Mouse (Mus musculus) liver, embryonic 14.5 days (tissue): Measurements from ENCODE around the gene Sspo.
A peak's percentile ranks its signal among the peaks of the same experiment; 100 is the strongest.

Source experiments
- CTCF ChIP-seq: IDR thresholded peaks from 2 replicates; pipeline ENCODE4 v1.5.1; 2016; ENCODE audit warnings: antibody characterized with exemption, low read depth, control low read depth
- EP300 ChIP-seq: IDR thresholded peaks from 2 replicates; pipeline ENCODE4 v1.6.1; 2016; ENCODE audit warnings: antibody characterized with exemption, low read depth

DNA sequence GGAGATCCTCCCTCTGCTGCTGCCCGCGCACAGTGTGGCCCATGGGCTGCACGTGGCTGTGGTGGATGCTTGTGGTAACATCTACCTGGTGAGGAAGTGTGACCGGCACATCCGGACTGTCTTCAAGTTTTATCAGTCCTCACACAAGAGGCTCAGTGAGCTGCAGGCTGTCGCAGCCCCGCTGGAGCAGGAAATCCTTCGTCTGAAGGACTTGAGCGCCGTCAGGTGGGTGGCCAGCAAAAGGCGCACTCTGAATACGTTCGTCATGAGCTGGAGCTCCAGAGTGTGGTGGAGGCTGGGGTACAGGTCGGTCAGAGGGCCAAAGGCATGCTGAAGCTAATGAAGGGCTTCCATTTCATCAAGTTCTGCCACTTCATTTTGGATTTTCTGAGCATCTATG lies 81.2 kb downstream of the Sspo start:
- TF ChIP-seq CTCF (peak; percentile 35), EP300 (no peak)
